14 mouse cellular contexts compared by ENCODE assay signal in genomic region chr2:9875220-9875619, GRCm38 (mm10). TPM values are rescaled to one million over a fixed set of nuclear protein-coding genes. Genes with fewer than 3 reads are reported as not detected.
DNase-seq lines count a peak whose midpoint lies in the region; ATAC-seq and TF ChIP-seq lines count a peak whose summit lies in the region.
"Had no signal": no experiment of that assay in that cellular context is flagged by ENCODE, and none has a peak within 500 bp of the region (broad histone marks: within the 10 kb centered on the region; RNA-seq: fewer than 3 reads in every experiment).

No protein-coding gene starts in this region.

- peaks cover 3% of the 10 kb centered on the region; the same call in 1 of the 2 replicates for H3K4me1 ChIP-seq in heart, postnatal 0 days (ENCODE audit: control insufficient read depth, insufficient read depth)
- H3K4me1 ChIP-seq in embryonic facial prominence, embryonic 11.5 days (ENCODE audit: control insufficient read depth, insufficient read depth, low read length): no peaks in the 10 kb centered on the region; the same call in 1 of the 2 replicates
- H3K4me1 ChIP-seq in hindbrain, postnatal 0 days (ENCODE audit: insufficient read depth, low read length): no peaks in the 10 kb centered on the region
- H3K4me1 ChIP-seq in midbrain, embryonic 16.5 days (ENCODE audit: control insufficient read depth, insufficient read depth, low read length): peaks cover 12% of the 10 kb centered on the region; the same call in 1 of the 2 replicates
- H3K4me1 ChIP-seq in forebrain, embryonic 11.5 days (replicated peaks; ENCODE audit: control insufficient read depth, insufficient read depth, low read length): peaks cover 7% of the 10 kb centered on the region; the same call in 1 of the 2 replicates

- no peak for TF ChIP-seq CTCF in heart, postnatal 0 days (IDR thresholded peaks at IDR 0.05; ENCODE audit: low read depth)
- TF ChIP-seq CTCF in hindbrain, postnatal 0 days (IDR thresholded peaks at IDR 0.05; ENCODE audit: low read depth): no peak

- H3K4me2 ChIP-seq in heart, postnatal 0 days (ENCODE audit: low read depth, low read length): no peak overlapping the region; the same call in 1 of the 2 replicates
- H3K4me2 ChIP-seq in embryonic facial prominence, embryonic 11.5 days (ENCODE audit: low read depth, low read length): peak overlapping the region; percentile 43
- peak overlapping the region; percentile 31; the same call in 1 of the 2 replicates for H3K4me2 ChIP-seq in hindbrain, postnatal 0 days (ENCODE audit: low read depth, low read length)
- peak overlapping the region; percentile 68 for H3K4me2 ChIP-seq in midbrain, embryonic 16.5 days (ENCODE audit: low read length)
- no peak overlapping the region for H3K4me2 ChIP-seq in forebrain, embryonic 11.5 days (ENCODE audit: low read depth, low read length, severe bottlenecking)

- no peak overlapping the region for H3K27ac ChIP-seq in heart, postnatal 0 days (ENCODE audit: low read depth)
- H3K27ac ChIP-seq in embryonic facial prominence, embryonic 11.5 days (replicated peaks; ENCODE audit: low read depth, low read length): no peak overlapping the region
- no peak overlapping the region for H3K27ac ChIP-seq in hindbrain, postnatal 0 days
- peak overlapping the region; percentile 81 for H3K27ac ChIP-seq in midbrain, embryonic 16.5 days (ENCODE audit: low read length)
- no peak overlapping the region for H3K27ac ChIP-seq in forebrain, embryonic 11.5 days (ENCODE audit: low read depth, low read length)

- H3K4me3 ChIP-seq in heart, postnatal 0 days (ENCODE audit: low read depth, low read length): peak overlapping the region; percentile 3; the same call in 1 of the 2 replicates
- H3K4me3 ChIP-seq in embryonic facial prominence, embryonic 11.5 days (ENCODE audit: low read depth, low read length): peak overlapping the region; percentile 38
- peak overlapping the region; percentile 20; the same call in 1 of the 2 replicates for H3K4me3 ChIP-seq in hindbrain, postnatal 0 days (ENCODE audit: low read length)
- H3K4me3 ChIP-seq in midbrain, embryonic 16.5 days (ENCODE audit: low read depth, low read length): peak overlapping the region; percentile 47
- H3K4me3 ChIP-seq in forebrain, embryonic 11.5 days (ENCODE audit: low read depth, low read length): no peak overlapping the region
- H3K4me3 ChIP-seq: megakaryocyte, embryonic 14.5 days had no signal

- H3K36me3 ChIP-seq in heart, postnatal 0 days (replicated peaks; ENCODE audit: control insufficient read depth, insufficient read depth, low read length): no peaks in the 10 kb centered on the region
- H3K36me3 ChIP-seq in embryonic facial prominence, embryonic 11.5 days (replicated peaks; ENCODE audit: control insufficient read depth, insufficient read depth, low read depth, low read length): no peaks in the 10 kb centered on the region
- no peaks in the 10 kb centered on the region for H3K36me3 ChIP-seq in hindbrain, postnatal 0 days (ENCODE audit: insufficient read depth, low read length)
- no peaks in the 10 kb centered on the region for H3K36me3 ChIP-seq in midbrain, embryonic 16.5 days (ENCODE audit: control insufficient read depth, insufficient read depth, low read length)
- no peaks in the 10 kb centered on the region for H3K36me3 ChIP-seq in forebrain, embryonic 11.5 days (ENCODE audit: control insufficient read depth, insufficient read depth, low read length)

- no peak overlapping the region for H3K9ac ChIP-seq in heart, postnatal 0 days (replicated peaks; ENCODE audit: low read depth, low read length)
- peak overlapping the region; percentile 40 for H3K9ac ChIP-seq in embryonic facial prominence, embryonic 11.5 days (replicated peaks; ENCODE audit: low read length)
- H3K9ac ChIP-seq in hindbrain, postnatal 0 days (replicated peaks; ENCODE audit: low read length): no peak overlapping the region
- peak overlapping the region; percentile 67 for H3K9ac ChIP-seq in midbrain, embryonic 16.5 days (ENCODE audit: low read depth, low read length)
- H3K9ac ChIP-seq in forebrain, embryonic 11.5 days (ENCODE audit: low read length): no peak overlapping the region

- peaks cover 89% of the 10 kb centered on the region for H3K27me3 ChIP-seq in heart, postnatal 0 days (ENCODE audit: control insufficient read depth, insufficient read depth, low read length)
- peaks cover 12% of the 10 kb centered on the region for H3K27me3 ChIP-seq in embryonic facial prominence, embryonic 11.5 days (ENCODE audit: control insufficient read depth, insufficient read depth, low read length)
- H3K27me3 ChIP-seq in hindbrain, postnatal 0 days (ENCODE audit: insufficient read depth, low read length): peaks cover 57% of the 10 kb centered on the region; the same call in 1 of the 2 replicates
- peaks cover 35% of the 10 kb centered on the region for H3K27me3 ChIP-seq in midbrain, embryonic 16.5 days (ENCODE audit: control insufficient read depth, insufficient read depth, low read depth, low read length)
- H3K27me3 ChIP-seq in forebrain, embryonic 11.5 days (ENCODE audit: control insufficient read depth, insufficient read depth, low read length): peaks cover 85% of the 10 kb centered on the region
- H3K27me3 ChIP-seq: CH12.LX had no signal

- H3K9me3 ChIP-seq in heart, postnatal 0 days (replicated peaks; ENCODE audit: control insufficient read depth, low read length): no peaks in the 10 kb centered on the region
- no peaks in the 10 kb centered on the region for H3K9me3 ChIP-seq in embryonic facial prominence, embryonic 11.5 days (replicated peaks; ENCODE audit: control insufficient read depth, low read length)
- H3K9me3 ChIP-seq in hindbrain, postnatal 0 days (ENCODE audit: low read length): no peaks in the 10 kb centered on the region
- no peaks in the 10 kb centered on the region for H3K9me3 ChIP-seq in midbrain, embryonic 16.5 days (replicated peaks; ENCODE audit: control insufficient read depth, low read length, poor library complexity, severe bottlenecking)
- no peaks in the 10 kb centered on the region for H3K9me3 ChIP-seq in forebrain, embryonic 11.5 days (ENCODE audit: control insufficient read depth, low read length)

- no peak for DNase-seq in heart, postnatal 0 days (ENCODE audit: low spot score)
- no peak for DNase-seq in heart, postnatal 4 days
- no peak for DNase-seq in embryonic facial prominence, embryonic 11.5 days (ENCODE audit: low spot score)
- DNase-seq in hindbrain, postnatal 0 days (ENCODE audit: low spot score): no peak
- no peak for DNase-seq in lung, postnatal 14 days
- no peak for DNase-seq in adrenal gland, postnatal 4 days (ENCODE audit: low spot score in 2 of 2)
- DNase-seq in forebrain, embryonic 11.5 days (ENCODE audit: low spot score): no peak

- no peak for ATAC-seq in heart, postnatal 0 days (ENCODE audit: insufficient read depth, low read depth)
- ATAC-seq in embryonic facial prominence, embryonic 11.5 days (replicated peaks; ENCODE audit: insufficient number of reproducible peaks, low FRiP score, low TSS enrichment, low read depth): no peak
- no peak for ATAC-seq in hindbrain, postnatal 0 days
- ATAC-seq in midbrain, embryonic 16.5 days: no peak
- ATAC-seq in forebrain, embryonic 11.5 days (replicated peaks; ENCODE audit: low FRiP score): no peak
- ATAC-seq: forebrain, embryonic 16.5 days had no signal

- WGBS in heart, postnatal 0 days: 23% methylated on average over 4 of the region's 4 CpGs
- whole genome bisulfite sequencing in embryonic facial prominence, embryonic 11.5 days: under 1% methylated on average over 4 of the region's 4 CpGs
- 11% methylated on average over 4 of the region's 4 CpGs for WGBS in hindbrain, postnatal 0 days
- WGBS in midbrain, embryonic 16.5 days: 1% methylated on average over 4 of the region's 4 CpGs
- WGBS in forebrain, embryonic 11.5 days: 0% methylated on average over 4 of the region's 4 CpGs

- no peak for TF ChIP-seq EP300 in heart, postnatal 0 days (IDR thresholded peaks at IDR 0.05; ENCODE audit: low read depth)

RNA-seq across cellular contexts. Expression of gene 4930412O13Rik, which starts 5.8 kb away (rescaled TPM):
- total RNA-seq in heart, postnatal 0 days (2014; rRNA removed; ENCODE audit: low replicate concordance): not detected in 2 replicates
- not detected in 2 replicates for polyA plus RNA-seq in heart, postnatal 0 days (2015; fragmentation: Nextera tagmentation; extraction: Ambion mirVana)
- not detected for total RNA-seq in heart, postnatal 4 days (2021)
- 1.0 and 1.7 TPM in 2 replicates for polyA plus RNA-seq in embryonic facial prominence, embryonic 11.5 days (2014; fragmentation: Nextera tagmentation; extraction: Ambion mirVana)
- total RNA-seq in hindbrain, postnatal 0 days (2014; rRNA removed): not detected in 2 replicates
- 0.57 and 0.75 TPM in 2 replicates for polyA plus RNA-seq in hindbrain, postnatal 0 days (2015; fragmentation: Nextera tagmentation; extraction: Ambion mirVana)
- polyA plus RNA-seq in midbrain, embryonic 16.5 days (2015; fragmentation: Nextera tagmentation; extraction: Ambion mirVana): 1.1 and 1.6 TPM in 2 replicates
- total RNA-seq in adrenal gland, postnatal 4 days (2021): 1 to 10 TPM; 4.4 to 6.5 TPM
- not detected in 2 replicates for polyA plus RNA-seq in forebrain, embryonic 11.5 days (2014; fragmentation: Nextera tagmentation; extraction: Ambion mirVana)
- total RNA-seq: CH12.LX; left cerebral cortex, adult 8-10 months had no signal
- polyA plus RNA-seq: forebrain, embryonic 16.5 days; inflammation-experienced regulatory T-cells, adult 6 months had no signal

RNA-seq across cellular contexts. Expression of gene 9230102O04Rik, which starts 14.1 kb away (rescaled TPM):
- total RNA-seq in heart, postnatal 0 days (2014; rRNA removed; ENCODE audit: low replicate concordance): not detected in 2 replicates
- not detected in 2 replicates for polyA plus RNA-seq in heart, postnatal 0 days (2015; fragmentation: Nextera tagmentation; extraction: Ambion mirVana)
- not detected for total RNA-seq in heart, postnatal 4 days (2021)
- polyA plus RNA-seq in embryonic facial prominence, embryonic 11.5 days (2014; fragmentation: Nextera tagmentation; extraction: Ambion mirVana): 0.99 and 1.2 TPM in 2 replicates
- 1.5 TPM in 1 of 2 replicates, not detected in the other for total RNA-seq in hindbrain, postnatal 0 days (2014; rRNA removed)
- polyA plus RNA-seq in hindbrain, postnatal 0 days (2015; fragmentation: Nextera tagmentation; extraction: Ambion mirVana): 0.76 and 1.0 TPM in 2 replicates
- polyA plus RNA-seq in midbrain, embryonic 16.5 days (2015; fragmentation: Nextera tagmentation; extraction: Ambion mirVana): 2.3 and 4.0 TPM in 2 replicates
- 1 to 10 TPM in 1 of 2 experiments, under 1 TPM in 1; 0.87 to 2.3 TPM for total RNA-seq in adrenal gland, postnatal 4 days (2021)
- not detected in 2 replicates for polyA plus RNA-seq in forebrain, embryonic 11.5 days (2014; fragmentation: Nextera tagmentation; extraction: Ambion mirVana)
- total RNA-seq: left cerebral cortex, adult 8-10 months had no signal
- polyA plus RNA-seq: forebrain, embryonic 16.5 days; testis, adult 2 months had no signal

RNA-seq across cellular contexts. Expression of gene Gata3, which starts 14.6 kb away (rescaled TPM):
- total RNA-seq in heart, postnatal 0 days (2014; rRNA removed; ENCODE audit: low replicate concordance): 0.89 TPM in 1 of 2 replicates, not detected in the other
- 0.83 and 0.93 TPM in 2 replicates for polyA plus RNA-seq in heart, postnatal 0 days (2015; fragmentation: Nextera tagmentation; extraction: Ambion mirVana)
- 1 to 10 TPM; 1.0 to 1.1 TPM for total RNA-seq in heart, postnatal 4 days (2021)
- polyA plus RNA-seq in embryonic facial prominence, embryonic 11.5 days (2014; fragmentation: Nextera tagmentation; extraction: Ambion mirVana): 17.4 and 22.7 TPM in 2 replicates
- total RNA-seq in hindbrain, postnatal 0 days (2014; rRNA removed): 2.3 and 3.5 TPM in 2 replicates
- 17.6 and 20.5 TPM in 2 replicates for polyA plus RNA-seq in hindbrain, postnatal 0 days (2015; fragmentation: Nextera tagmentation; extraction: Ambion mirVana)
- polyA plus RNA-seq in midbrain, embryonic 16.5 days (2015; fragmentation: Nextera tagmentation; extraction: Ambion mirVana): 84.5 and 92.5 TPM in 2 replicates
- 10 to 100 TPM; 28.0 to 37.3 TPM for total RNA-seq in adrenal gland, postnatal 4 days (2021)
- polyA plus RNA-seq in forebrain, embryonic 11.5 days (2014; fragmentation: Nextera tagmentation; extraction: Ambion mirVana): 3.4 and 4.2 TPM in 2 replicates

Comparison
In these comparisons a context has a peak if more than half of its experiments do, and no peak if none do; other contexts are left out.
1. H3K4me2 ChIP-seq: peak in embryonic facial prominence, embryonic 11.5 days (single experiment), hindbrain, postnatal 0 days (single experiment) and midbrain, embryonic 16.5 days (single experiment); none in heart, postnatal 0 days (single experiment) and forebrain, embryonic 11.5 days (single experiment).
2. H3K9ac ChIP-seq: peak in embryonic facial prominence, embryonic 11.5 days (single experiment) and midbrain, embryonic 16.5 days (single experiment); none in heart, postnatal 0 days (single experiment), hindbrain, postnatal 0 days (single experiment) and forebrain, embryonic 11.5 days (single experiment).